Mouse (Mus musculus) MEL (cell line): ENCODE measurements around the gene E2f2. TPM values are rescaled to one million over a fixed set of nuclear protein-coding genes. Genes with fewer than 3 reads are reported as not detected.

Source experiments
- DNase-seq: peaks from one replicate; pipeline ENCODE4 v3.0.0; 2011; ENCODE audit warnings: low read depth, low spot score
- H3K27ac ChIP-seq: 2 replicates; pipeline ENCODE4 v1.5.1; 2012; ENCODE audit warnings: low read depth, mild to moderate bottlenecking, control low read depth, low read length, moderate library complexity; ENCODE audit not compliant: control insufficient read depth
- H3K27me3 ChIP-seq, 2 experiments: fragments of 150-350 bp in 1 of 2; sonication (generic) in 1 of 2; 2 replicates each; pipeline ENCODE4 v1.6.1; 2012; ENCODE audit warnings: low read length in 2 of 2, mild to moderate bottlenecking in 2 of 2, improper control_type of control experiment in 1 of 2, moderate library complexity in 1 of 2; ENCODE audit not compliant: insufficient read depth in 2 of 2, control insufficient read depth in 1 of 2
- H3K36me3 ChIP-seq, 2 experiments: 2 replicates each; pipeline ENCODE4 v1.6.1; 2012 to 2014; ENCODE audit warnings: low read length in 2 of 2, improper control_type of control experiment in 1 of 2, inconsistent platforms in 1 of 2, mild to moderate bottlenecking in 1 of 2; ENCODE audit not compliant: insufficient read depth in 2 of 2, control insufficient read depth in 1 of 2
- H3K4me1 ChIP-seq, 2 experiments: fragments of 150-350 bp in 1 of 2; sonication (generic) in 1 of 2; 2 replicates each; pipeline ENCODE4 v1.6.1; 2012; ENCODE audit warnings: low read length in 2 of 2, improper control_type of control experiment in 1 of 2, mild to moderate bottlenecking in 1 of 2; ENCODE audit not compliant: insufficient read depth in 2 of 2, control insufficient read depth in 1 of 2
- H3K4me3 ChIP-seq, 2 experiments: fragments of 150-350 bp in 1 of 2; sonication (generic) in 1 of 2; 2 replicates each; pipeline ENCODE4 v1.5.1; 2012; ENCODE audit warnings: low read depth in 2 of 2, low read length in 2 of 2, mild to moderate bottlenecking in 2 of 2, moderate library complexity in 2 of 2, control low read depth in 1 of 2, improper control_type of control experiment in 1 of 2; ENCODE audit not compliant: control insufficient read depth in 1 of 2, insufficient read depth in 1 of 2
- H3K79me2 ChIP-seq: 2 replicates; pipeline ENCODE4 v1.6.1; 2012; ENCODE audit warnings: mild to moderate bottlenecking, low read length, moderate library complexity; ENCODE audit not compliant: control insufficient read depth, poor library complexity, insufficient read depth
- H3K9ac ChIP-seq: 2 replicates; pipeline ENCODE4 v1.6.1; 2012; ENCODE audit warnings: low read depth, mild to moderate bottlenecking, control low read depth, low read length, moderate library complexity; ENCODE audit not compliant: control insufficient read depth, poor library complexity, severe bottlenecking
- H3K9me3 ChIP-seq: fragments of 150-350 bp; sonication (generic); replicated peaks from 2 replicates; pipeline ENCODE4 v1.6.1; 2012; ENCODE audit warnings: mild to moderate bottlenecking, low read length, improper control_type of control experiment, moderate library complexity; ENCODE audit not compliant: insufficient read depth
- CHD1 ChIP-seq: IDR thresholded peaks from 2 replicates; pipeline ENCODE4 v1.6.1; 2012; ENCODE audit warnings: low read depth, mild to moderate bottlenecking, inconsistent platforms, low read length, improper control_type of control experiment
- CHD2 ChIP-seq: IDR thresholded peaks from 2 replicates; pipeline ENCODE4 v1.6.1; 2011; ENCODE audit warnings: low read length, improper control_type of control experiment
- CTCF ChIP-seq, 3 experiments: IDR thresholded peaks in 2 of 3; conservative IDR thresholded peaks in 1 of 3; 2 replicates each; pipeline ENCODE4 v1.5.1; 2011 to 2012; ENCODE audit warnings: low read length in 3 of 3, low read depth in 2 of 3, mild to moderate bottlenecking in 2 of 3, improper control_type of control experiment in 1 of 3, inconsistent platforms in 1 of 3, mixed read lengths in 1 of 3, moderate library complexity in 1 of 3; ENCODE audit not compliant: control insufficient read depth in 1 of 3, insufficient read depth in 1 of 3, poor library complexity in 1 of 3, severe bottlenecking in 1 of 3
- E2F4 ChIP-seq: IDR thresholded peaks from 2 replicates; pipeline ENCODE4 v1.6.1; 2011; ENCODE audit warnings: low read depth, low read length, improper control_type of control experiment, borderline replicate concordance
- EP300 ChIP-seq, 2 experiments: IDR thresholded peaks; 2 replicates each; pipeline ENCODE4 v1.6.1; 2011; ENCODE audit warnings: improper control_type of control experiment in 2 of 2, low read length in 2 of 2, low read depth in 1 of 2, mild to moderate bottlenecking in 1 of 2
- KAT2A ChIP-seq: conservative IDR thresholded peaks from 2 replicates; pipeline ENCODE4 v1.6.1; 2012; ENCODE audit warnings: low read depth, low read length, improper control_type of control experiment, inconsistent platforms
- MAZ ChIP-seq: IDR thresholded peaks from 2 replicates; pipeline ENCODE4 v1.6.1; 2012; ENCODE audit warnings: low read depth, mild to moderate bottlenecking, inconsistent platforms, low read length, improper control_type of control experiment
- MYB ChIP-seq: IDR thresholded peaks from 2 replicates; pipeline ENCODE4 v1.6.1; 2011; ENCODE audit warnings: mild to moderate bottlenecking, low read depth, low read length, improper control_type of control experiment
- MYC ChIP-seq: IDR thresholded peaks from 2 replicates; pipeline ENCODE4 v1.6.1; 2011; ENCODE audit warnings: low read depth, mild to moderate bottlenecking, low read length, improper control_type of control experiment, moderate library complexity
- NELFE ChIP-seq: IDR thresholded peaks from 2 replicates; pipeline ENCODE4 v1.6.1; 2011; ENCODE audit warnings: low read depth, low read length, improper control_type of control experiment
- POLR2AphosphoS2 ChIP-seq: IDR thresholded peaks from 2 replicates; pipeline ENCODE4 v1.6.1; 2011; ENCODE audit warnings: low read length, improper control_type of control experiment
- SMC3 ChIP-seq: IDR thresholded peaks from 2 replicates; pipeline ENCODE4 v1.6.1; 2011; ENCODE audit warnings: low read depth, low read length, improper control_type of control experiment
- TCF12 ChIP-seq: IDR thresholded peaks from 2 replicates; pipeline ENCODE4 v1.6.1; 2014; ENCODE audit warnings: low read depth, mild to moderate bottlenecking, inconsistent platforms, low read length, improper control_type of control experiment, moderate library complexity
- UBTF ChIP-seq: IDR thresholded peaks from 2 replicates; pipeline ENCODE4 v1.6.1; 2012; ENCODE audit warnings: low read depth, mild to moderate bottlenecking, inconsistent platforms, low read length, improper control_type of control experiment, moderate library complexity, borderline replicate concordance; ENCODE audit not compliant: insufficient read depth
- USF2 ChIP-seq, 2 experiments: IDR thresholded peaks; 2 replicates each; pipeline ENCODE4 v1.6.1; 2011 to 2012; ENCODE audit warnings: improper control_type of control experiment in 2 of 2, low read length in 2 of 2, borderline replicate concordance in 1 of 2, inconsistent platforms in 1 of 2, low read depth in 1 of 2, mild to moderate bottlenecking in 1 of 2; ENCODE audit not compliant: insufficient read depth in 1 of 2
- polyA plus RNA-seq, 2 experiments: library from polyadenylated mRNA; stranded (reverse) in 1 of 2; unstranded in 1 of 2; fragments of >175 nt in 1 of 2; fragments of >200 nt in 1 of 2; gene quantifications; 2 replicates each; pipeline versions ENCODE4 v1.2.1 to v1.2.4; 2012; ENCODE audit warnings: low replicate concordance in 2 of 2, low read depth in 1 of 2; ENCODE audit not compliant: insufficient read length in 2 of 2, insufficient read depth in 1 of 2, missing spikeins in 1 of 2
- total RNA-seq: library from RNA; depleted of rRNA; stranded (reverse); fragments of 300-350 nt; gene quantifications from 2 replicates; pipeline ENCODE4 v1.2.3, GENCODE M21; 2012

The E2f2 gene
- total and polyA plus RNA-seq, 3 experiments: 11.2 to 25.4 TPM; not detected in 1

DNA sequence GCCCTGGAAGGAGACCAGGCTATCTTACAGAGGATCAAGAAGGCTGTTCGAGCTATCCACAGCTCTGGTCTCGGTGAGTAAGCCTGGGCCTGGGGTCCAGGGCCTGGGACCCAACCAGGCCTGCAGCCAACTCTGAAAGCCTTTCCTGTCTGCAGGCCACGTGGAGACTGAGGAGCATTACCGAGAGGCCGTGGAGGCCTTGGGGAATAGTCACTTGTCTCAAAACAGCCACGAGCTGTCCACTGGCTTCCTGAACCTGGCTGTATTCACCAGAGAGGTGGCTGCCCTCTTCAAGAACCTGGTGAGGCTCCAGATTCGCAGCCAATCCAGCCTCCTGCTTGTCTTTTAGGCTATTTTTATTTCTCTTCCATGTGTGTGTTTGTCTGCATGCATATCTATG is 55.2 kb downstream of the E2f2 start (continued):
- no peak for TF ChIP-seq POLR2AphosphoS2
- TF ChIP-seq UBTF: no peak
- TF ChIP-seq MYB: no peak
- no peak for TF ChIP-seq MYC
- TF ChIP-seq, all 39 proteins: peak for 0

DNA sequence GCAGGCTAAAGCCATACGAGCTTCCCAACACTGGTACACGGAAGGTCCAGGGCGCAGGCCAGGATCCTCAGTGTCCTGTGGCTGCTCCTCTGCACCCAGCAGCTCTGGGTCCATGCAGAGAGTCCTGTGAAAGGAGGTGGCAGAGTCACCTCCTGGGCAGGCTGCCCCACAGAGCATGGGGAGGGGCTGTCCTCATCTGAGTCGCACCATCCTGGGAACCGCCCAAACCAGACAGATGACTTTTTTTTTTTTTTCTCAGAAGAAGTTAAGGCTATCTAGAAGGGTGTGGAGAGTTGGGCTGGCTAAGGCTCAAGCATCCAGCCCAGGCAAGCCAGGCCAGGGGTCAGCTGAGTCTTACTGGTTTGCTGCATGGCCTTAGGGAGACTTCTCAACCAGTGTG is 56.4 kb downstream of the E2f2 start:
- DNase-seq: no peak
- no peaks in the 10 kb centered on the region for H3K36me3 ChIP-seq
- H3K4me1 ChIP-seq: no peaks in the 10 kb centered on the region
- no peak overlapping the region for H3K9ac ChIP-seq
- H3K9me3 ChIP-seq: no peaks in the 10 kb centered on the region
- no peaks in the 10 kb centered on the region for H3K79me2 ChIP-seq
- no peak overlapping the region for H3K27ac ChIP-seq
- H3K4me3 ChIP-seq: no peak overlapping the region
- TF ChIP-seq KAT2A (no peak), CTCF (IDR thresholded peaks at IDR 0.05 in 2 of 3, conservative IDR thresholded peaks at IDR 0.05 in 1 of 3; ENCODE audit: control insufficient read depth in 1 of 3, insufficient read depth in 1 of 3, low read depth in 2 of 3, low read length in 3 of 3, poor library complexity in 1 of 3, severe bottlenecking in 1 of 3) (no peak), CHD2 (no peak)
- H3K27me3 ChIP-seq: peaks cover 0 to 2% of the 10 kb centered on the region in 2 experiments; a peak in 2 of 4 replicates

DNA sequence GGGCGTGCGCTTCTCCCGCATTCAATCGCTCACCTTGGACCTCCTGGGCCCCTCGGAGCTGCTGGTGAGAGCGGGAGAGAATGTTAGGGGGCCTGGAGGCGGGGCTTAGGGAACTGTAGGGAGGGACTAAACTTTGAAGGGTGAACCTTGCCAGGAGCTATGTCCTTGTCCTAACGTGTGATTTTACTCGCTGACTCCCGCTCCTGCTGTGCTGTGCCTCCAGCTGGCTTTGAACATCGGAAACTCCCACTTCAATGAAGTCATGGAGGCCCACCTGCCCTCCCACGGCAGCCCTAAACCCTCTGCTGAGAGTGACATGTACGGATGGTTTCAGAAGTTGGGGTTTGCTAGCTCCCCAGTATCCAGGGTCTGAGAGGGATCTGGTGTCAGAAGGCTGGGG is 66.5 kb downstream of the E2f2 start:
- no peaks in the 10 kb centered on the region for H3K9me3 ChIP-seq
- no peaks in the 10 kb centered on the region for H3K36me3 ChIP-seq
- no peaks in the 10 kb centered on the region for H3K4me1 ChIP-seq
- TF ChIP-seq CTCF (IDR thresholded peaks at IDR 0.05 in 2 of 3, conservative IDR thresholded peaks at IDR 0.05 in 1 of 3; ENCODE audit: control insufficient read depth in 1 of 3, insufficient read depth in 1 of 3, low read depth in 2 of 3, low read length in 3 of 3, poor library complexity in 1 of 3, severe bottlenecking in 1 of 3): no peak
- TF ChIP-seq NELFE: no peak
- no peak for TF ChIP-seq E2F4
- no peak for TF ChIP-seq EP300 (IDR thresholded peaks at IDR 0.05; ENCODE audit: low read depth in 1 of 2, low read length in 2 of 2)
- TF ChIP-seq MAZ: no peak
- no peak for TF ChIP-seq USF2 (IDR thresholded peaks at IDR 0.05; ENCODE audit: borderline replicate concordance in 1 of 2, insufficient read depth in 1 of 2, low read depth in 1 of 2, low read length in 2 of 2)
- TF ChIP-seq TCF12: no peak
- no peak for TF ChIP-seq CHD2
- TF ChIP-seq SMC3: no peak
- no peak for TF ChIP-seq CHD1
- TF ChIP-seq, all 39 proteins: peak for 0
- no peaks in the 10 kb centered on the region for H3K27me3 ChIP-seq
- no peak for DNase-seq
- H3K9ac ChIP-seq: no peak overlapping the region
- no peaks in the 10 kb centered on the region for H3K79me2 ChIP-seq
- H3K4me3 ChIP-seq: no peak overlapping the region
- no peak overlapping the region for H3K27ac ChIP-seq
